Mouse (Mus musculus) embryo, embryonic 10.5 days (tissue): Measurements from ENCODE around the gene Acin1.

Experiments
- DNase-seq: peaks from one replicate; pipeline ENCODE4 v3.0.0-alpha.2; 2015; ENCODE audit warnings: low spot score

Acin1 gene

GRCm38 (mm10) chr14:54698733-54699132 lies 12.0 kb upstream of the Acin1 start, which contains the start of gene Gm29776:
TSS of gene Gm29776 (minus strand) at chr14:54698833.
- DNase-seq: no peak

GRCm38 (mm10) chr14:54696752-54697151 lies 10.0 kb upstream of the Acin1 start:
- no peak for DNase-seq

- no peak for DNase-seq
Observed at GRCm38 (mm10) chr14:54695042-54695441, 8.3 kb upstream of the Acin1 start.

- DNase-seq: no peak
Observed at GRCm38 (mm10) chr14:54687251-54687650, 520 bp upstream of the Acin1 start.

- DNase-seq: peak; percentile 94
Observed at GRCm38 (mm10) chr14:54686063-54686521, 639 bp downstream of the Acin1 start, which contains the start of gene 1700123O20Rik. TSS of gene 1700123O20Rik (plus strand) at chr14:54686216.

GRCm38 (mm10) chr14:54685471-54685870 lies 1.3 kb downstream of the Acin1 start:
- DNase-seq: no peak

GRCm38 (mm10) chr14:54682396-54682795 lies 4.3 kb downstream of the Acin1 start:
- no peak for DNase-seq

GRCm38 (mm10) chr14:54678657-54679304 lies 8.0 kb downstream of the Acin1 start:
- no peak for DNase-seq

- DNase-seq: no peak
Observed at GRCm38 (mm10) chr14:54676290-54676689, 10.4 kb downstream of the Acin1 start.

GRCm38 (mm10) chr14:54674317-54674716 lies 12.4 kb downstream of the Acin1 start:
- no peak for DNase-seq

- DNase-seq: peak; percentile 64
Observed at GRCm38 (mm10) chr14:54669381-54669780, 17.4 kb downstream of the Acin1 start.

- DNase-seq: no peak
Observed at GRCm38 (mm10) chr14:54664477-54665222, 22.1 kb downstream of the Acin1 start.

GRCm38 (mm10) chr14:54660009-54660408 lies 26.7 kb downstream of the Acin1 start:
- no peak for DNase-seq

GRCm38 (mm10) chr14:54653496-54653895 lies 33.2 kb downstream of the Acin1 start:
- peak; percentile 95 for DNase-seq

- DNase-seq: peak; percentile 40
Observed at GRCm38 (mm10) chr14:54652787-54653186, 33.9 kb downstream of the Acin1 start.

GRCm38 (mm10) chr14:54651556-54651955 lies 35.2 kb downstream of the Acin1 start:
- no peak for DNase-seq

- peak; percentile 99 for DNase-seq
Observed at GRCm38 (mm10) chr14:54650621-54651454, 35.9 kb downstream of the Acin1 start.

- no peak for DNase-seq
Observed at GRCm38 (mm10) chr14:54647900-54648299, 38.8 kb downstream of the Acin1 start.

- DNase-seq: peak; percentile 8
Observed at GRCm38 (mm10) chr14:54646898-54647636, 39.7 kb downstream of the Acin1 start.

GRCm38 (mm10) chr14:54646455-54646854 lies 40.3 kb downstream of the Acin1 start:
- DNase-seq: no peak

- no peak for DNase-seq
Observed at GRCm38 (mm10) chr14:54644294-54644693, 42.4 kb downstream of the Acin1 start.

- no peak for DNase-seq
Observed at GRCm38 (mm10) chr14:54643011-54643410, 43.7 kb downstream of the Acin1 start.
